Mouse (Mus musculus) heart, embryonic 16.5 days (tissue): ENCODE results near the gene Tspan14. TPM values are rescaled to one million over a fixed set of nuclear protein-coding genes. Genes with fewer than 3 reads are reported as not detected.

Experiments
- ATAC-seq: fragments of 200-750 bp; cut with Nextera tagmentation; replicated peaks from 2 replicates; pipeline ENCODE4 v1.8.0; 2017; ENCODE audit warnings: moderate number of reproducible peaks; ENCODE audit not compliant: insufficient read depth, low FRiP score; ENCODE audit errors: extremely low read depth
- H3K27ac ChIP-seq: fragments of 300-500 bp; sonication (generic); 2 replicates; pipeline ENCODE4 v1.5.1; 2014; ENCODE audit warnings: mild to moderate bottlenecking, low read length, control low read depth, moderate library complexity
- H3K27me3 ChIP-seq: fragments of 300-500 bp; sonication (generic); 2 replicates; pipeline ENCODE4 v1.6.1; 2014; ENCODE audit warnings: low read length, mixed read lengths; ENCODE audit not compliant: control insufficient read depth, insufficient read depth
- H3K36me3 ChIP-seq: fragments of 300-500 bp; sonication (generic); 2 replicates; pipeline ENCODE4 v1.6.1; 2014; ENCODE audit not compliant: control insufficient read depth, insufficient read depth
- H3K4me1 ChIP-seq: fragments of 300-500 bp; sonication (generic); 2 replicates; pipeline ENCODE4 v1.6.1; 2014; ENCODE audit warnings: low read length, mixed read lengths; ENCODE audit not compliant: control insufficient read depth, insufficient read depth
- H3K4me2 ChIP-seq: fragments of 300-500 bp; sonication (generic); 2 replicates; pipeline ENCODE4 v1.6.1; 2014; ENCODE audit warnings: low read depth, mild to moderate bottlenecking, control low read depth, low read length
- H3K4me3 ChIP-seq: fragments of 300-500 bp; sonication (generic); 2 replicates; pipeline ENCODE4 v1.5.1; 2014; ENCODE audit warnings: mild to moderate bottlenecking, control low read depth, low read length
- H3K9ac ChIP-seq: fragments of 300-500 bp; sonication (generic); 2 replicates; pipeline ENCODE4 v1.6.1; 2014; ENCODE audit warnings: low read length, control low read depth
- H3K9me3 ChIP-seq: fragments of 300-500 bp; sonication (generic); replicated peaks from 2 replicates; pipeline ENCODE4 v1.6.1; 2016; ENCODE audit warnings: low read length; ENCODE audit not compliant: control insufficient read depth
- WGBS: fragments of 180-500 bp; shearing (Covaris S2); extraction: QIAGEN DNeasy Blood & Tissue Kit; methylation state at CpG from one replicate; pipeline ENCODE4 v1.1.7; 2014; 5-methylcytosine and 5-hydroxymethylcytosine counted together
- polyA plus RNA-seq: library from polyadenylated mRNA; unstranded; fragments of >200 nt; fragmentation: Nextera tagmentation; extraction: Ambion mirVana; gene quantifications from 2 replicates; pipeline ENCODE4 v1.2.1, GENCODE M21; 2015

Tspan14 gene
- polyA plus RNA-seq, 1 experiment from 2014 or later: 46.1 TPM

GRCm38 (mm10) chr14:40964881-40965280 lies 1.7 kb downstream of the Tspan14 start:
- H3K27me3 ChIP-seq: no peaks in the 10 kb centered on the region
- peak overlapping the region; percentile 5; the same call in 1 of the 2 replicates for H3K9ac ChIP-seq
- peak overlapping the region; percentile 76 for H3K4me2 ChIP-seq
- peak overlapping the region; percentile 92 for H3K4me3 ChIP-seq
- H3K4me1 ChIP-seq: peaks cover 37% of the 10 kb centered on the region
- no peak overlapping the region for H3K27ac ChIP-seq
- no peaks in the 10 kb centered on the region for H3K36me3 ChIP-seq
- no peak for ATAC-seq
- no peaks in the 10 kb centered on the region for H3K9me3 ChIP-seq

GRCm38 (mm10) chr14:40964214-40964610 lies 2.4 kb downstream of the Tspan14 start:
- Histone ChIP-seq H3K27me3 (no peaks in the 10 kb centered on the region), H3K9me3 (no peaks in the 10 kb centered on the region), H3K27ac (no peak overlapping the region), H3K36me3 (no peaks in the 10 kb centered on the region), H3K4me1 (peaks cover 44% of the 10 kb centered on the region), H3K4me3 (peak overlapping the region; percentile 12; the same call in 1 of the 2 replicates), H3K9ac (no peak overlapping the region), H3K4me2 (peak overlapping the region; percentile 76)
- ATAC-seq: no peak
- 88% methylated on average over 3 of the region's 3 CpGs for WGBS

- Histone ChIP-seq H3K4me2 (peak overlapping the region; percentile 76), H3K9me3 (no peaks in the 10 kb centered on the region), H3K27ac (no peak overlapping the region), H3K4me1 (peaks cover 49% of the 10 kb centered on the region), H3K9ac (no peak overlapping the region), H3K4me3 (no peak overlapping the region), H3K27me3 (no peaks in the 10 kb centered on the region), H3K36me3 (no peaks in the 10 kb centered on the region)
- 66% methylated on average over 3 of the region's 3 CpGs for WGBS
- no peak for ATAC-seq
These were observed 3.0 kb downstream of the Tspan14 start for GRCm38 (mm10) chr14:40963501-40964213.

GRCm38 (mm10) chr14:40962365-40963290 lies 4.0 kb downstream of the Tspan14 start:
- WGBS: 75% methylated on average over 11 of the region's 11 CpGs
- Histone ChIP-seq H3K27ac (0 out of 2 replicates have a peak overlapping the region, but pooled peaks have one; percentile 9), H3K4me2 (peak overlapping the region; percentile 76), H3K4me3 (no peak overlapping the region), H3K36me3 (no peaks in the 10 kb centered on the region), H3K4me1 (peaks cover 56% of the 10 kb centered on the region), H3K9me3 (no peaks in the 10 kb centered on the region), H3K27me3 (no peaks in the 10 kb centered on the region), H3K9ac (peak overlapping the region; percentile 17; the same call in 1 of the 2 replicates)
- ATAC-seq: no peak

- peak overlapping the region; percentile 85 for H3K27ac ChIP-seq
- no peak overlapping the region for H3K9ac ChIP-seq
- no peak overlapping the region for H3K4me3 ChIP-seq
- 38% methylated on average over 4 of the region's 4 CpGs for WGBS
- no peak for ATAC-seq
- peaks cover 68% of the 10 kb centered on the region for H3K4me1 ChIP-seq
- no peaks in the 10 kb centered on the region for H3K36me3 ChIP-seq
- H3K27me3 ChIP-seq: no peaks in the 10 kb centered on the region
- H3K9me3 ChIP-seq: no peaks in the 10 kb centered on the region
- no peak overlapping the region for H3K4me2 ChIP-seq
These were observed 6.4 kb downstream of the Tspan14 start for GRCm38 (mm10) chr14:40960237-40960636.

- H3K27me3 ChIP-seq: no peaks in the 10 kb centered on the region
- H3K36me3 ChIP-seq: no peaks in the 10 kb centered on the region
- H3K27ac ChIP-seq: peak overlapping the region; percentile 85
- H3K4me3 ChIP-seq: no peak overlapping the region
- no peak for ATAC-seq
- H3K9ac ChIP-seq: no peak overlapping the region; the same call in 1 of the 2 replicates
- WGBS: 39% methylated on average over 3 of the region's 3 CpGs
- H3K9me3 ChIP-seq: no peaks in the 10 kb centered on the region
- H3K4me1 ChIP-seq: peaks cover 65% of the 10 kb centered on the region
- peak overlapping the region; percentile 18; the same call in 1 of the 2 replicates for H3K4me2 ChIP-seq
These were observed 7.0 kb downstream of the Tspan14 start for GRCm38 (mm10) chr14:40959586-40959985.

GRCm38 (mm10) chr14:40958986-40959381 lies 7.6 kb downstream of the Tspan14 start:
- ATAC-seq: peak; percentile 14; the same call in 1 of the 2 replicates
- H3K4me2 ChIP-seq: peak overlapping the region; percentile 18; the same call in 1 of the 2 replicates
- H3K9me3 ChIP-seq: no peaks in the 10 kb centered on the region
- no peak overlapping the region; the same call in 1 of the 2 replicates for H3K9ac ChIP-seq
- WGBS: 58% methylated on average over 2 of the region's 2 CpGs
- no peaks in the 10 kb centered on the region for H3K27me3 ChIP-seq
- H3K4me1 ChIP-seq: peaks cover 65% of the 10 kb centered on the region
- no peak overlapping the region for H3K4me3 ChIP-seq
- no peaks in the 10 kb centered on the region for H3K36me3 ChIP-seq
- H3K27ac ChIP-seq: peak overlapping the region; percentile 85

- peak overlapping the region; percentile 23; the same call in 1 of the 2 replicates for H3K4me2 ChIP-seq
- 40% methylated on average over 4 of the region's 4 CpGs for WGBS
- no peak for ATAC-seq
These were observed 8.3 kb downstream of the Tspan14 start for GRCm38 (mm10) chr14:40958083-40958985.

More at GRCm38 (mm10) chr14:40958083-40958985, 8.3 kb downstream of the Tspan14 start:
- no peaks in the 10 kb centered on the region for H3K36me3 ChIP-seq
- H3K27me3 ChIP-seq: no peaks in the 10 kb centered on the region
- H3K27ac ChIP-seq: peak overlapping the region; percentile 85
- H3K4me3 ChIP-seq: no peak overlapping the region
- peak overlapping the region; percentile 49; the same call in 1 of the 2 replicates for H3K9ac ChIP-seq
- no peaks in the 10 kb centered on the region for H3K9me3 ChIP-seq
- H3K4me1 ChIP-seq: peaks cover 72% of the 10 kb centered on the region
